Mouse (Mus musculus) liver, embryonic 13.5 days (tissue): ENCODE results near the gene Entpd5. TPM values are rescaled to one million over a fixed set of nuclear protein-coding genes. Genes with fewer than 3 reads are reported as not detected.
A peak's percentile ranks its signal among the peaks of the same experiment; 100 is the strongest.

ENCODE experiments used
- ATAC-seq: fragments of 200-750 bp; cut with Nextera tagmentation; 2 replicates; pipeline ENCODE4 v1.8.0; 2017; ENCODE audit warnings: low read depth, mild to moderate bottlenecking, moderate number of reproducible peaks, moderate library complexity
- DNase-seq: peaks from one replicate; pipeline ENCODE4 v3.0.0; 2022
- H3K27ac ChIP-seq: fragments of 300-500 bp; sonication (generic); 2 replicates; pipeline ENCODE4 v1.5.1; 2015; ENCODE audit warnings: moderate library complexity, mild to moderate bottlenecking, inconsistent platforms
- H3K27me3 ChIP-seq: fragments of 300-500 bp; sonication (generic); 2 replicates; pipeline ENCODE4 v1.6.1; 2015; ENCODE audit warnings: mild to moderate bottlenecking, inconsistent platforms
- H3K36me3 ChIP-seq: fragments of 300-500 bp; sonication (generic); 2 replicates; pipeline ENCODE4 v1.6.1; 2015; ENCODE audit warnings: mild to moderate bottlenecking, inconsistent platforms
- H3K4me1 ChIP-seq: fragments of 300-500 bp; sonication (generic); replicated peaks from 2 replicates; pipeline ENCODE4 v1.6.1; 2015; ENCODE audit warnings: inconsistent platforms
- H3K4me2 ChIP-seq: fragments of 300-500 bp; sonication (generic); 2 replicates; pipeline ENCODE4 v1.6.1; 2015; ENCODE audit warnings: inconsistent platforms, mild to moderate bottlenecking, moderate library complexity
- H3K4me3 ChIP-seq: fragments of 300-500 bp; sonication (generic); replicated peaks from 2 replicates; pipeline ENCODE4 v1.5.1; 2015; ENCODE audit warnings: mild to moderate bottlenecking, inconsistent platforms
- H3K9ac ChIP-seq: fragments of 300-500 bp; sonication (generic); 2 replicates; pipeline ENCODE4 v1.6.1; 2015; ENCODE audit warnings: mild to moderate bottlenecking, inconsistent platforms
- H3K9me3 ChIP-seq: fragments of 300-500 bp; sonication (generic); replicated peaks from 2 replicates; pipeline ENCODE4 v1.6.1; 2016; ENCODE audit warnings: inconsistent platforms
- WGBS: fragments of 180-500 bp; shearing (Covaris S2); methylation state at CpG from one replicate; pipeline ENCODE4 v1.1.7; 2015; ENCODE audit not compliant: insufficient replicate concordance; 5-methylcytosine and 5-hydroxymethylcytosine counted together
- polyA plus RNA-seq: library from polyadenylated mRNA; unstranded; fragments of >200 nt; fragmentation: Nextera tagmentation; extraction: Ambion mirVana; gene quantifications from 2 replicates; pipeline ENCODE4 v1.2.1, GENCODE M21; 2015

Gene Entpd5
- polyA plus RNA-seq, 1 experiment from 2014 or later = 11.5 TPM

GRCm38 (mm10) chr12:84423990-84424389, 15.2 kb upstream of the Entpd5 start:
- Histone ChIP-seq H3K27me3 (no peaks in the 10 kb centered on the region), H3K4me2 (no peak overlapping the region), H3K9ac (no peak overlapping the region), H3K4me3 (no peak overlapping the region), H3K36me3 (no peaks in the 10 kb centered on the region), H3K27ac (no peak overlapping the region), H3K9me3 (no peaks in the 10 kb centered on the region), H3K4me1 (no peaks in the 10 kb centered on the region)
- WGBS = 54% methylated on average over 3 of the region's 3 CpGs
- no peak for DNase-seq
- ATAC-seq = no peak

DNA sequence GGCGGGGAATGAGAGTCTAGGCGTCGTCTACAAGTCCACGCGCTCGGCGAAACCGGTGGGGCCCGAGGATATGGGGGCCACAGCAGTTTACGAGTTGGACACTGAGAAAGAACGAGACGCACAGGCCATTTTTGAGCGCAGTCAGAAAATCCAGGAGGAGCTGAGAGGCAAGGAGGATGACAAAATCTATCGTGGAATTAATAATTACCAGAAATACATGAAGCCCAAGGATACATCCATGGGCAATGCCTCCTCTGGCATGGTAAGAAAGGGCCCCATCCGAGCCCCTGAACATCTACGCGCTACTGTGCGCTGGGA, 8.7 kb upstream of the Entpd5 start:
- ATAC-seq = no peak
- 37% methylated on average over 18 of the region's 18 CpGs for WGBS

GRCm38 (mm10) chr12:84416834-84417604, 8.2 kb upstream of the Entpd5 start, which contains the start of gene Rnf113a2:
Gene Rnf113a2, plus strand, starts transcription at chr12:84417196.
- DNase-seq = peak; percentile 82
- Histone ChIP-seq H3K4me1 (peaks cover 13% of the 10 kb centered on the region), H3K27ac (peak within 1 kb of the TSS; percentile 93), H3K9ac (peak within 1 kb of the TSS; percentile 83), H3K36me3 (no peaks in the 10 kb centered on the region; the same call in 1 of the 2 replicates), H3K27me3 (no peaks in the 10 kb centered on the region), H3K4me2 (peak within 1 kb of the TSS; percentile 91), H3K9me3 (no peaks in the 10 kb centered on the region), H3K4me3 (peak within 1 kb of the TSS; percentile 72)
- 2% methylated on average over 50 of the region's 50 CpGs for WGBS
- ATAC-seq = peak; percentile 96

More for the DNA sequence above, 8.7 kb upstream of the Entpd5 start:
- H3K4me2 ChIP-seq = peak overlapping the region; percentile 91
- H3K4me1 ChIP-seq = peaks cover 13% of the 10 kb centered on the region
- no peaks in the 10 kb centered on the region for H3K27me3 ChIP-seq
- DNase-seq = no peak
- H3K36me3 ChIP-seq = no peaks in the 10 kb centered on the region; the same call in 1 of the 2 replicates
- H3K9ac ChIP-seq = peak overlapping the region; percentile 83
- peak overlapping the region; percentile 93 for H3K27ac ChIP-seq
- peak overlapping the region; percentile 72 for H3K4me3 ChIP-seq
- H3K9me3 ChIP-seq = no peaks in the 10 kb centered on the region

- Histone ChIP-seq H3K27ac (peak overlapping the region; percentile 75), H3K36me3 (no peaks in the 10 kb centered on the region), H3K9ac (peak overlapping the region; percentile 87), H3K4me3 (peak overlapping the region; percentile 83), H3K4me2 (peak overlapping the region; percentile 98), H3K9me3 (no peaks in the 10 kb centered on the region), H3K27me3 (0 out of 2 replicates have a peak, but pooled peaks cover 4% of the 10 kb centered on the region), H3K4me1 (peaks cover 17% of the 10 kb centered on the region)
- WGBS = 1% methylated on average over 50 of the region's 52 CpGs
- ATAC-seq (peak; percentile 64), DNase-seq (peak; percentile 32)
Observed at GRCm38 (mm10) chr12:84407874-84408818, 683 bp downstream of the Entpd5 start.

GRCm38 (mm10) chr12:84407259-84407658, 1.6 kb downstream of the Entpd5 start:
- ATAC-seq = no peak
- no peak overlapping the region for H3K4me3 ChIP-seq
- no peak for DNase-seq
- H3K27ac ChIP-seq = no peak overlapping the region
- 0 out of 2 replicates have a peak, but pooled peaks cover 4% of the 10 kb centered on the region for H3K27me3 ChIP-seq
- WGBS = 56% methylated on average over 4 of the region's 4 CpGs
- H3K9ac ChIP-seq = no peak overlapping the region
- H3K4me1 ChIP-seq = peaks cover 17% of the 10 kb centered on the region
- H3K9me3 ChIP-seq = no peaks in the 10 kb centered on the region
- H3K4me2 ChIP-seq = no peak overlapping the region; the same call in 1 of the 2 replicates
- H3K36me3 ChIP-seq = no peaks in the 10 kb centered on the region

- no peaks in the 10 kb centered on the region for H3K36me3 ChIP-seq
- DNase-seq (no peak), ATAC-seq (no peak)
- H3K4me2 ChIP-seq = no peak overlapping the region
- no peak overlapping the region for H3K4me3 ChIP-seq
- H3K27ac ChIP-seq = no peak overlapping the region
- H3K27me3 ChIP-seq = 0 out of 2 replicates have a peak, but pooled peaks cover 3% of the 10 kb centered on the region
- no peak overlapping the region for H3K9ac ChIP-seq
- H3K9me3 ChIP-seq = no peaks in the 10 kb centered on the region
- 85% methylated on average over 6 of the region's 6 CpGs for WGBS
- peaks cover 32% of the 10 kb centered on the region for H3K4me1 ChIP-seq
Observed at GRCm38 (mm10) chr12:84404541-84404940, 4.3 kb downstream of the Entpd5 start.

DNA sequence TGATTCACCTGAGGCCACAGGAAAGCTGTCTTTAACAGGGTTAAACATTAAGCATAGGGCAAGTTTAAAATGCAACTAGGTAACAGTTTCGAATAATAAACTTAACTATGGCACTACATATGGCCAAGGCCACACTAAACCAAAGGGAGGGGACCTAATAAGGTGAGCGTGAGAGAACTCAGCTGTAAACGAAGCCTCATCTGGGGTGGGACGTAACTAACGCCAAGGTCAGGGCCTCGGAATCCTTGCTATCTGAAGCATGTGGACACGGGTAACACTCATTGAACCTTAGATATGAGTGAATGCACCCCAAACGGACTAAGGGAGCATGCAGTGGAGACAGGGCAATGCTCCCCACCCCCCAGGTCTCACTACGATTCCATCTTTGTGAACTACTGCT, 5.9 kb downstream of the Entpd5 start:
- peak overlapping the region; percentile 70 for H3K27ac ChIP-seq
- H3K4me2 ChIP-seq = no peak overlapping the region
- H3K36me3 ChIP-seq = no peaks in the 10 kb centered on the region
- 61% methylated on average over 9 of the region's 9 CpGs for WGBS
- DNase-seq (no peak), ATAC-seq (0 out of 2 replicates have a peak, but pooled peaks have one; percentile 9)
- no peaks in the 10 kb centered on the region for H3K27me3 ChIP-seq
- H3K4me3 ChIP-seq = no peak overlapping the region
- H3K9ac ChIP-seq = no peak overlapping the region
- peaks cover 27% of the 10 kb centered on the region for H3K4me1 ChIP-seq
- no peaks in the 10 kb centered on the region for H3K9me3 ChIP-seq

DNA sequence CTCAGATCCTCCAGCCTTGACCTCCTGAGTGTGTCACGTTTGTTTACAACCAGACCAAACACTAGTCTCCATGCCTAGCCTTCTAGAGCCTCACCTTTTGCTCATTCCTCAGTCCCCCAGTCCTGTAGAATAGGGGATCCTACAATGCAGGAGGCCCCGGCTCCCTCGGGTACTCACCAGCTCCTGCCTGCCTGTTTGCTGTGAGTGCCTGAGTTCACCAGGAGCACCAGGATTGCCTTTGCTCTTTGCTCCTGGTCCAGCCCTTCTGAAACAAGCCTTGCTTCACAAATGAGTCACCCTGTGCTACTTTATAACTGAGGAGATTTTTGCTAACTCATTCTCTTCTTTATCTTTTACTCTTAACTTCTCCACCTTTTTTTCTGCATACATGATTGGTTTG, 8.2 kb downstream of the Entpd5 start:
- peak; percentile 38 for ATAC-seq
- H3K4me2 ChIP-seq = no peak overlapping the region

DNA sequence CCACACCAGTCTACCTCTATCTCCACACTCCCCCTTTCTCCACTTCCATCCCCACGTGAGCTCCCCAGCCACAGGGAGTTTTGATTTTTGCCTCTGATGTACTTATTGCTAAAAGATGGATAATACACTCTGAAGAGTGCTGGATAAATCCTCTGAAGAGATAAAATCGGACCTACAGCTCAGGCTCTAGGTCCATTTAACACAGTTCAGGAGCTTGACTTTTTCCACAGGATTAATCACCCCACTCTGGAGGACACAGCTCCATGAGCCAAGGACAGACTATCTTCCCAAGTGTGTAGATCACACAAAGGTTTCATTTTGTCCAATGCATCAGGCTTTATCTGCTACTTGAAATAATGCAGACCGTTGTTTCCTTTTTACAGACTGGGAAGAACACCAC, 8.8 kb downstream of the Entpd5 start:
- no peak overlapping the region for H3K9ac ChIP-seq
- no peak overlapping the region for H3K4me3 ChIP-seq
- no peak for DNase-seq
- ATAC-seq = no peak
- H3K4me2 ChIP-seq = no peak overlapping the region
- WGBS = 67% methylated on average over 3 of the region's 3 CpGs
- H3K27me3 ChIP-seq = no peaks in the 10 kb centered on the region
- H3K9me3 ChIP-seq = no peaks in the 10 kb centered on the region
- H3K36me3 ChIP-seq = no peaks in the 10 kb centered on the region
- peaks cover 23% of the 10 kb centered on the region for H3K4me1 ChIP-seq
- H3K27ac ChIP-seq = peak overlapping the region; percentile 68

More for the DNA sequence above, 8.2 kb downstream of the Entpd5 start:
- H3K27ac ChIP-seq = peak overlapping the region; percentile 68
- no peak overlapping the region for H3K4me3 ChIP-seq
- no peaks in the 10 kb centered on the region for H3K9me3 ChIP-seq
- no peak for DNase-seq
- H3K9ac ChIP-seq = 0 out of 2 replicates have a peak overlapping the region, but pooled peaks have one; percentile 15
- peaks cover 23% of the 10 kb centered on the region for H3K4me1 ChIP-seq
- no peaks in the 10 kb centered on the region for H3K27me3 ChIP-seq
- WGBS = 48% methylated on average over 3 of the region's 3 CpGs
- H3K36me3 ChIP-seq = no peaks in the 10 kb centered on the region

GRCm38 (mm10) chr12:84399663-84400062, 9.2 kb downstream of the Entpd5 start:
- H3K4me3 ChIP-seq = no peak overlapping the region
- no peak overlapping the region for H3K9ac ChIP-seq
- H3K9me3 ChIP-seq = no peaks in the 10 kb centered on the region
- 0 out of 2 replicates have a peak overlapping the region, but pooled peaks have one; percentile 1 for H3K4me2 ChIP-seq
- WGBS = 63% methylated on average over 9 of the region's 9 CpGs
- no peaks in the 10 kb centered on the region for H3K27me3 ChIP-seq
- H3K36me3 ChIP-seq = no peaks in the 10 kb centered on the region
- DNase-seq = no peak
- H3K4me1 ChIP-seq = peaks cover 23% of the 10 kb centered on the region
- peak overlapping the region; percentile 68 for H3K27ac ChIP-seq
- ATAC-seq = no peak

GRCm38 (mm10) chr12:84399135-84399534, 9.7 kb downstream of the Entpd5 start:
- DNase-seq (no peak), ATAC-seq (no peak)
- Histone ChIP-seq H3K27ac (peak overlapping the region; percentile 68; the same call in 1 of the 2 replicates), H3K27me3 (no peaks in the 10 kb centered on the region), H3K36me3 (no peaks in the 10 kb centered on the region), H3K9ac (no peak overlapping the region), H3K4me3 (no peak overlapping the region), H3K9me3 (no peaks in the 10 kb centered on the region), H3K4me1 (peaks cover 23% of the 10 kb centered on the region), H3K4me2 (0 out of 2 replicates have a peak overlapping the region, but pooled peaks have one; percentile 1)
- 76% methylated on average over 9 of the region's 9 CpGs for WGBS
